Mouse (Mus musculus) skeletal muscle tissue, adult 2 months (tissue): Measurements from ENCODE around the gene Mettl2.

ENCODE experiments used
- DNase-seq: peaks from one replicate; pipeline ENCODE4 v3.0.0-alpha.2; 2012; ENCODE audit warnings: low read depth, low spot score

The Mettl2 gene

GRCm38 (mm10) chr11:105153068-105153833 lies 27.0 kb downstream of the Mettl2 start:
- no peak for DNase-seq

- no peak for DNase-seq
These were observed 29.7 kb downstream of the Mettl2 start for GRCm38 (mm10) chr11:105155915-105156314.

- no peak for DNase-seq
These were observed 30.6 kb downstream of the Mettl2 start for GRCm38 (mm10) chr11:105156748-105157267.

GRCm38 (mm10) chr11:105158047-105158446 lies 31.8 kb downstream of the Mettl2 start:
- DNase-seq, result no peak

- no peak for DNase-seq
These were observed 33.6 kb downstream of the Mettl2 start for GRCm38 (mm10) chr11:105159673-105160360.

- DNase-seq, result no peak
These were observed 35.2 kb downstream of the Mettl2 start for GRCm38 (mm10) chr11:105161411-105161810.

GRCm38 (mm10) chr11:105164516-105165510 lies 38.6 kb downstream of the Mettl2 start:
- no peak for DNase-seq

DNA sequence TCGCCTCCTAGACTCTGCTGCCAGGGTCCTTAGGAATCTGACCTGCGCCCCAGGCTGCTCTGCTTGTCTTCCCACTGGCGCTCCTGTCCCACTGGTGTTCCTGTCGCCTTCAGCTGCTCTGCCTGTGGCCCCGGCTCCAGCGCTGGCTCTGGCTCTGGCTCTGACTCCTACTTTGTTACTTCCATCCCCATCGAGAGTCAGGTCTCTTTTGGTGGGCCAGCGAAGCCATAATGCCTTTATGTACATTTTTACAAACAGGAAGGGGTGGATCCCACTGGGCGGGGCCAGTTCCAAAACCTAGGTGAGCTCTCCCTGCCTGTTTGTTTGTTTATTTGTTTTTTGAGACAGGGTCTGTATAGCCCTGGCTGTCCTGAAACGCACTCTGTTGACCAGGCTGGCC lies 40.6 kb downstream of the Mettl2 start:
- DNase-seq, result no peak

DNA sequence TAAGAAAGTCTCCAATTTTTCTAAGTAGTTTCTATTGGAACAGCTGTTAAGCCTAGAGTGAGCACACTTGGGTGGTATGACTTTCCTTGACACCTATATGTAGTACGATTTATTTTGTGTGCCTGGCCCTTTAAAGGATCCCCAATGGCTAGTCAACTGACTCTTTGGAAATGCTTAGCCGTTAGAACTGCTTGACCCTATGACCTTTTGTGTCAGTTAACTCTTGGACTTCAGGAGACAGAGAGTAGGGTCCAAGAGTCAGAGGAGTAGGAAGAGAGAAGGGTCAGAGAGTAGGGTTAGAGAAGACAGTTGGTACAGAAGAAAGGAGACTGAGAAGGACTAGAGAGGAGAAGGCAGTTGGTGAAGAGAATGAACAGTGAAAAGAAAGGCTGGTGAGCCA lies 52.3 kb downstream of the Mettl2 start, which contains the start of gene Tlk2:
Gene Tlk2, plus strand, starts transcription at position 292 of the 400 bp plus-strand sequence.
- no peak for DNase-seq

DNA sequence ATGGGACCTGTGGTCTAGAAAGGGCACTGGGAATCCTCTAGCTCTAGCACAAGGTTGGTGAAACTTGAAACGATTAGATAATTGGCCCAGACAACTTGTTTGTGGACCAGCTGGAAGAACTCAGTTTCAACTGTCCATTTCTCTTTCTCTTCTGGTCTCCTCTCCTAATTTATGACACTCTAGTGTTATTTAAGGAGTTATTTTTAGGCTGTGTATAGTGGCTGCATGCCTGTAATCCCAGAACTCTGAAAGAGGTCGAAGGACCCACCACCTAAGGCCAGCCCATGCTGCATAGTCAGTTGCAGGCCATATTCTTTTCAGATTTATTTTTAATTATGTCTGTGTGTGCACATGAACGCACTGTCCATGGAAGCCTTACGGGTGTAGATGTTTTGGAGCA lies 53.3 kb downstream of the Mettl2 start:
- peak; percentile 52 for DNase-seq

GRCm38 (mm10) chr11:105180471-105181091 lies 54.4 kb downstream of the Mettl2 start:
- no peak for DNase-seq

- DNase-seq, result peak; percentile 94
These were observed 55.0 kb downstream of the Mettl2 start for GRCm38 (mm10) chr11:105181126-105181637.

- no peak for DNase-seq
These were observed 55.6 kb downstream of the Mettl2 start for GRCm38 (mm10) chr11:105181689-105182460.

DNA sequence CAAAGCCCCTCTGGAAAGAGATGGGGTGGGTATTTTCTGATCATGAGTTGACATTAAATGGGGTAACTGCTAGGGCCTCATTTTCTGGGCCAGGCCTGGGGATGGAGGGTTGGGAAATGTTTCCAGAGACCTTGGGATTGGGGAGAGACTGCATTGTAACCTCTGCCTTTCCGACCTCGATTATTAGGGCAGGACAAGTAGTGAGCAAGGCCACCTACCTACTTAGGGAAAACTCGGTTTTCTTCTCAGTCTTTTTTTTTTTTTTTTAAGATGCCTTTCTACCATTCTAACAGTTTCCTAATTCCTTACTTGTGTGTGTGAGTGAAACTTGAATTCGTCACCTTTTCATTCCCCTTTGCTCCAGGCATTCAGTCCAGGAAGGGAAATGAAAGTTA lies 56.2 kb downstream of the Mettl2 start:
- DNase-seq, result no peak

GRCm38 (mm10) chr11:105184678-105185077 lies 58.5 kb downstream of the Mettl2 start:
- DNase-seq, result no peak
